Mouse (Mus musculus) CD4-positive, CD25-positive, alpha-beta regulatory T cell (primary cell): ENCODE measurements around the gene Hdac2. TPM values are rescaled to one million over a fixed set of nuclear protein-coding genes. Genes with fewer than 3 reads are reported as not detected.

Experiments used
- polyA plus RNA-seq: library from polyadenylated mRNA; unstranded; fragments of 100-300 nt; shearing (Covaris generic); gene quantifications from one replicate; pipeline ENCODE4 v1.2.1, GENCODE M21; 2017

Gene Hdac2
- polyA plus RNA-seq: 139 TPM

DNA sequence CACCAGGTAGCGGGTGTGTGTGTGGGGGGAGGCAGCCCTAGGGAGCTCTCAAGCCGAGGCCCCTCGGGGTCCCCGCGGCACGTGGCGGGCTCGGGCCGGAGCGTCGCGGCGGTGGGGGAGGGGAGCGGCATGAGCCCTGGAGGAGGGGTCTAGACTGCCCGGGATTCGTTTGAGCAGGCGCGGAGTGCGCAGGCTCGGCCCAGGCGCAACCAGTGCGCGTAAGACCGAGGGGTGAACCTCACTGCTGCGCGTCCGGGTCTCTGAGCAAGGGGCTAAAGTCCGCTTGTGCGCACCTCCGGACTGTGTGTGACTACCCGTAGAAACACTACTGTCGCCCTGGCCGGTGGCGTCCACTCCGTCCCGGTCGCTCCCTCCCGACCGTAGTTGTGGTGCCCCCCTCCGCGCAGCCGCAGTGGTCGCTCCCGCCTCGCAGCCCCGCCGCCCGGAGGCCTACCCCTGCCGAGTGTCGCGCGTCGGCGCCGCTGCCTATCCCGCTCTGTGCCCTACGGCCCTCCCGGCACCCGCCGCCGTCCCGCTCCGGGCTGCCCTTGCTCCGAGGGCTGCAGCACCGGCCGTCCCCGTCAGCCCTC is at the start of gene Hdac2:
Gene Hdac2 (plus strand): TSS at position 459 of the 590 bp plus-strand sequence.

Other genes with a start within 250 kb of the Hdac2 start
- gene Marcks, start 164.4 kb downstream of the Hdac2 start, polyA plus RNA-seq: 3.5 TPM